Mouse (Mus musculus): ENCODE results near the gene Upk3b.

Gene Upk3b

GRCm38 (mm10) chr5:136077001-136077550 lies 38.8 kb downstream of the Upk3b start:
- peak; percentile 40 to 47 for DNase-seq

- no peak for DNase-seq
These were observed 39.8 kb downstream of the Upk3b start for GRCm38 (mm10) chr5:136078136-136078535.

GRCm38 (mm10) chr5:136082345-136082744 lies 44.0 kb downstream of the Upk3b start:
- no peak for DNase-seq

GRCm38 (mm10) chr5:136083669-136084107 lies 45.4 kb downstream of the Upk3b start, which contains the start of gene Rasa4:
Gene Rasa4, plus strand, starts transcription at chr5:136083916.
- DNase-seq = peak; percentile 95 to 96

- peak in 1 of 2 experiments; percentile 38 for DNase-seq
These were observed 46.0 kb downstream of the Upk3b start for GRCm38 (mm10) chr5:136084144-136084881.

- DNase-seq = peak in 1 of 2 experiments; percentile 41
These were observed 46.8 kb downstream of the Upk3b start for GRCm38 (mm10) chr5:136084891-136085651.

- no peak for DNase-seq
These were observed 48.0 kb downstream of the Upk3b start for GRCm38 (mm10) chr5:136086290-136086689.

- peak in 1 of 2 experiments; percentile 50 for DNase-seq
These were observed 50.7 kb downstream of the Upk3b start for GRCm38 (mm10) chr5:136088821-136089575.

GRCm38 (mm10) chr5:136091927-136092326 lies 53.6 kb downstream of the Upk3b start:
- DNase-seq = no peak

GRCm38 (mm10) chr5:136094249-136095010 lies 56.1 kb downstream of the Upk3b start:
- DNase-seq = no peak

- DNase-seq = no peak
These were observed 56.8 kb downstream of the Upk3b start for GRCm38 (mm10) chr5:136095089-136095488.
